Mouse (Mus musculus) cortical plate, adult 2 months (tissue): ENCODE results near the gene Pank4.

Experiments used
- CTCF ChIP-seq: fragments of 200-500 bp; IDR thresholded peaks from 2 replicates; pipeline ENCODE4 v1.5.1; 2011; ENCODE audit warnings: mild to moderate bottlenecking, control low read depth, low read length; ENCODE audit not compliant: insufficient read depth; ENCODE audit errors: extremely low read depth
- POLR2A ChIP-seq: fragments of 200-500 bp; IDR thresholded peaks from 2 replicates; pipeline ENCODE4 v1.6.1; 2011; ENCODE audit warnings: mild to moderate bottlenecking, low read length, control low read depth; ENCODE audit not compliant: insufficient read depth; ENCODE audit errors: extremely low read depth

DNA sequence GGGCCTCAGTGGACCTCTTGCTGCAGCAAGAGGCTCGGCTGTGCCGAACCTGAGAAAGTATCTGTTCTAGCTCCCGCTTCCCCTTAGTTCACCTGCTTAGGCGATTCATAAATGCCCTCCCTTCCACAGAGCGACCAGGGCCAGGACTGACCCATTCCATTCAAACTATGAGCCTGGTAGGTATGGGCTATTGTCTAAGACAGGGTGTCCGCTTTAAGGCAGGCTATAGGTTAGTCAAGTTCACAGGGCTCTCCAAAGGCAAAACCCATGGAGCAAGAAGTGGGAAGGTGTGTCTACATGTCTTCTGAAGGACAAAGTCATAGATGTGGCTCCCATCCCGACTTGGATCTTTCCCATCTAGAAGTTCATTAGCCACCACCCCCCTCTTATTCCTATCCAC is 1.2 kb upstream of the Pank4 start:
- TF ChIP-seq POLR2A, result no peak
- no peak for TF ChIP-seq CTCF
